Mouse (Mus musculus): ENCODE results near the gene Wnt5b. TPM values are rescaled to one million over a fixed set of nuclear protein-coding genes. Genes with fewer than 3 reads are reported as not detected.

Wnt5b gene
- polyA plus RNA-seq, 2 experiments: 13.3 to 17.5 TPM

- WGBS: 76% methylated on average over 4 of the region's 4 CpGs
- TF ChIP-seq POLR2A (IDR thresholded peaks at IDR 0.05; ENCODE audit: borderline replicate concordance, extremely low read depth, insufficient read depth, insufficient read length): no peak
These were observed 139.3 kb downstream of the Wnt5b start for GRCm38 (mm10) chr6:119404854-119405253.

GRCm38 (mm10) chr6:119402976-119403375, 141.2 kb downstream of the Wnt5b start:
- H3K36me3 ChIP-seq (ENCODE audit: control insufficient read depth, insufficient read depth, low read length): no peaks in the 10 kb centered on the region
- TF ChIP-seq POLR2A (IDR thresholded peaks at IDR 0.05; ENCODE audit: borderline replicate concordance, extremely low read depth, insufficient read depth, insufficient read length): no peak
- no peak overlapping the region for H3K27ac ChIP-seq (replicated peaks; ENCODE audit: low read depth, low read length)
- 85% methylated on average over 3 of the region's 3 CpGs for WGBS
- no peak overlapping the region for H3K4me3 ChIP-seq (replicated peaks; ENCODE audit: low read length)
- H3K4me1 ChIP-seq (ENCODE audit: control insufficient read depth, insufficient read depth, low read length): no peaks in the 10 kb centered on the region
- no peak overlapping the region for H3K9ac ChIP-seq (ENCODE audit: low read depth, low read length, severe bottlenecking)
- ATAC-seq (ENCODE audit: low FRiP score, low read depth) (no peak), DNase-seq (ENCODE audit: low spot score) (no peak)
- H3K9me3 ChIP-seq (ENCODE audit: control insufficient read depth, low read length): no peaks in the 10 kb centered on the region
- H3K4me2 ChIP-seq (replicated peaks; ENCODE audit: low read depth, low read length, severe bottlenecking): no peak overlapping the region
- no peaks in the 10 kb centered on the region for H3K27me3 ChIP-seq (ENCODE audit: control insufficient read depth, insufficient read depth, low read length)

More at GRCm38 (mm10) chr6:119404854-119405253, 139.3 kb downstream of the Wnt5b start:
- H3K27me3 ChIP-seq (ENCODE audit: control insufficient read depth, insufficient read depth, low read length): no peaks in the 10 kb centered on the region
- H3K4me2 ChIP-seq (replicated peaks; ENCODE audit: low read depth, low read length, severe bottlenecking): no peak overlapping the region
- no peak for ATAC-seq (ENCODE audit: low FRiP score, low read depth)
- no peaks in the 10 kb centered on the region for H3K36me3 ChIP-seq (ENCODE audit: control insufficient read depth, insufficient read depth, low read length)
- no peak for DNase-seq (ENCODE audit: low spot score)
- H3K9ac ChIP-seq (ENCODE audit: low read depth, low read length, severe bottlenecking): no peak overlapping the region
- H3K9me3 ChIP-seq (ENCODE audit: control insufficient read depth, low read length): no peaks in the 10 kb centered on the region
- H3K4me3 ChIP-seq (replicated peaks; ENCODE audit: low read length): no peak overlapping the region
- no peaks in the 10 kb centered on the region for H3K4me1 ChIP-seq (ENCODE audit: control insufficient read depth, insufficient read depth, low read length)
- H3K27ac ChIP-seq (replicated peaks; ENCODE audit: low read depth, low read length): no peak overlapping the region

GRCm38 (mm10) chr6:119401545-119402304, 142.4 kb downstream of the Wnt5b start:
- H3K9me3 ChIP-seq (ENCODE audit: control insufficient read depth, low read length): no peaks in the 10 kb centered on the region
- no peak for TF ChIP-seq POLR2A (IDR thresholded peaks at IDR 0.05; ENCODE audit: borderline replicate concordance, extremely low read depth, insufficient read depth, insufficient read length)
- WGBS: 89% methylated on average over 8 of the region's 8 CpGs
- no peaks in the 10 kb centered on the region for H3K27me3 ChIP-seq (ENCODE audit: control insufficient read depth, insufficient read depth, low read length)
- H3K36me3 ChIP-seq (ENCODE audit: control insufficient read depth, insufficient read depth, low read length): no peaks in the 10 kb centered on the region
- ATAC-seq (ENCODE audit: low FRiP score, low read depth) (no peak), DNase-seq (ENCODE audit: low spot score) (no peak)
- H3K9ac ChIP-seq (ENCODE audit: low read depth, low read length, severe bottlenecking): no peak overlapping the region
- H3K4me1 ChIP-seq (ENCODE audit: control insufficient read depth, insufficient read depth, low read length): no peaks in the 10 kb centered on the region
- no peak overlapping the region for H3K27ac ChIP-seq (replicated peaks; ENCODE audit: low read depth, low read length)
- H3K4me2 ChIP-seq (replicated peaks; ENCODE audit: low read depth, low read length, severe bottlenecking): no peak overlapping the region
- H3K4me3 ChIP-seq (replicated peaks; ENCODE audit: low read length): no peak overlapping the region

- no peak overlapping the region for H3K9ac ChIP-seq (ENCODE audit: low read depth, low read length, severe bottlenecking)
These were observed 143.5 kb downstream of the Wnt5b start for GRCm38 (mm10) chr6:119400649-119401048.

GRCm38 (mm10) chr6:119399371-119399770, 144.8 kb downstream of the Wnt5b start:
- Histone ChIP-seq H3K9ac (ENCODE audit: low read depth, low read length, severe bottlenecking) (no peak overlapping the region), H3K36me3 (ENCODE audit: control insufficient read depth, insufficient read depth, low read length) (no peaks in the 10 kb centered on the region), H3K4me3 (replicated peaks; ENCODE audit: low read length) (no peak overlapping the region), H3K9me3 (ENCODE audit: control insufficient read depth, low read length) (no peaks in the 10 kb centered on the region), H3K27me3 (ENCODE audit: control insufficient read depth, insufficient read depth, low read length) (no peaks in the 10 kb centered on the region), H3K4me2 (replicated peaks; ENCODE audit: low read depth, low read length, severe bottlenecking) (no peak overlapping the region), H3K27ac (replicated peaks; ENCODE audit: low read depth, low read length) (no peak overlapping the region), H3K4me1 (ENCODE audit: control insufficient read depth, insufficient read depth, low read length) (no peaks in the 10 kb centered on the region)
- no peak for ATAC-seq (ENCODE audit: low FRiP score, low read depth)
- 98% methylated on average over 3 of the region's 3 CpGs for WGBS
- no peak for DNase-seq (ENCODE audit: low spot score)
- TF ChIP-seq POLR2A (IDR thresholded peaks at IDR 0.05; ENCODE audit: borderline replicate concordance, extremely low read depth, insufficient read depth, insufficient read length): no peak

More at GRCm38 (mm10) chr6:119400649-119401048, 143.5 kb downstream of the Wnt5b start:
- WGBS: 85% methylated on average over 3 of the region's 3 CpGs
- H3K4me3 ChIP-seq (replicated peaks; ENCODE audit: low read length): no peak overlapping the region
- no peak for ATAC-seq (ENCODE audit: low FRiP score, low read depth)
- H3K4me1 ChIP-seq (ENCODE audit: control insufficient read depth, insufficient read depth, low read length): no peaks in the 10 kb centered on the region
- H3K27me3 ChIP-seq (ENCODE audit: control insufficient read depth, insufficient read depth, low read length): no peaks in the 10 kb centered on the region
- no peak overlapping the region for H3K27ac ChIP-seq (replicated peaks; ENCODE audit: low read depth, low read length)
- TF ChIP-seq POLR2A (IDR thresholded peaks at IDR 0.05; ENCODE audit: borderline replicate concordance, extremely low read depth, insufficient read depth, insufficient read length): no peak
- no peaks in the 10 kb centered on the region for H3K36me3 ChIP-seq (ENCODE audit: control insufficient read depth, insufficient read depth, low read length)
- no peak for DNase-seq (ENCODE audit: low spot score)
- no peak overlapping the region for H3K4me2 ChIP-seq (replicated peaks; ENCODE audit: low read depth, low read length, severe bottlenecking)
- no peaks in the 10 kb centered on the region for H3K9me3 ChIP-seq (ENCODE audit: control insufficient read depth, low read length)

All from limb, embryonic 14.5 days (tissue).